Mouse (Mus musculus) left cerebral cortex, postnatal 25 days (tissue): ENCODE results near the gene Kctd15. TPM values are rescaled to one million over a fixed set of nuclear protein-coding genes. Genes with fewer than 3 reads are reported as not detected.

Experiments
- total RNA-seq, 2 experiments: library from RNA; stranded (reverse); gene quantifications; 2 replicates each; pipeline ENCODE4 v1.2.3; 2021

The Kctd15 gene
- total RNA-seq, 2 experiments from 2014 or later: 14.6 TPM

Other genes starting within 250 kb of the Kctd15 start
- 10 to 100 TPM; 15.7 to 27.5 TPM for gene Chst8, start 156.0 kb upstream of the Kctd15 start, total RNA-seq